Mouse (Mus musculus): ENCODE data around the gene Atp5d. TPM values are rescaled to one million over a fixed set of nuclear protein-coding genes. Genes with fewer than 3 reads are reported as not detected.
"Not testable (repeated sequence)": the region's sequence is repeated elsewhere in the genome, so short reads cannot be mapped to it uniquely, and the experiment has no call there.

Gene Atp5d
- polyA plus RNA-seq, 1 experiment from 2014 or later = 419 TPM

DNA sequence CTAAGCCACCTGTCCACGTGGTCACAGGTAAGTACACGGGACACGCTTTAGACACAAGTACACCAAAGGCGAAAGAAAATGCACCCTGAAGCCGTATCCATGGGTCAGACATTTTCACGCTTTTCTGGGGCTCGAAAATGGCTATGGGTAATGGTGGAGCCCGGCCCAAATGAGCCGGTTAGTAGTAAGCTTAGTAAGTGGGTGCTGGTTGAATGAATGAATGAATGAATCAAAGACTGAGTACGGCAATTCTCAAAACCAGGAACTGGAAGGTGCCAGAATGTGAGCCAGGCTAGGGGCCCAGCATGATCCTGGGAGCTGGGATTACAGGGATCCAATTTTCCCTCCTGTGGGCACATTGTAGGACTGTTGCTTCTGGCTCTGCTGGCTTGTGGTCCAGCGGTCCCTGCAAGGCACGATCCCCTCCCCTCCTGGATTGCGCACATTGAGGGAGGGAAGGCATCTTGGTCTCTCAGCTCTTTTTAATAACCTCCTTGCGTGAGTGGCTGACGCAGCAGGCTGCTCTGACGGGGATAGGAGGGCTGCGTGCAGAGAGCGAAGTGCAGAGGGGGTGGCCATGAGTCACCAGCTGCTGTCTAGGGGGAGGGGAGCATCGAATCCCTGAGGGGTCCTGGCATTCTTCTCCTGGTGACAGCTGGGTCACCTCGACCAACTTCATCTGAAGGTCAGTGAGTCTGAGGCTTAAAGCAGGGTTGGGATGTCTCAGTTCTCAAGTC is 27.1 kb downstream of the Atp5d start, which contains the start of gene Cirbp:
Gene Cirbp, plus strand, starts transcription at position 594 of the 737 bp plus-strand sequence.
- Histone ChIP-seq H3K9ac (peak within 1 kb of the TSS; percentile 92), H3K4me1 (peaks cover 81% of the 10 kb centered on the region), H3K4me2 (peak within 1 kb of the TSS; percentile 90), H3K36me3 (peaks cover 13% of the 10 kb centered on the region), H3K27ac (peak within 1 kb of the TSS; percentile 82), H3K27me3 (replicated peaks) (0 out of 2 replicates have a peak, but pooled peaks cover 10% of the 10 kb centered on the region), H3K9me3 (replicated peaks) (no peaks in the 10 kb centered on the region; the same call in 1 of the 2 replicates), H3K4me3 (peak within 1 kb of the TSS; percentile 76)
- 26% methylated on average over 20 of the region's 20 CpGs for WGBS (ENCODE audit: insufficient replicate concordance)
- ATAC-seq = no peak

DNA sequence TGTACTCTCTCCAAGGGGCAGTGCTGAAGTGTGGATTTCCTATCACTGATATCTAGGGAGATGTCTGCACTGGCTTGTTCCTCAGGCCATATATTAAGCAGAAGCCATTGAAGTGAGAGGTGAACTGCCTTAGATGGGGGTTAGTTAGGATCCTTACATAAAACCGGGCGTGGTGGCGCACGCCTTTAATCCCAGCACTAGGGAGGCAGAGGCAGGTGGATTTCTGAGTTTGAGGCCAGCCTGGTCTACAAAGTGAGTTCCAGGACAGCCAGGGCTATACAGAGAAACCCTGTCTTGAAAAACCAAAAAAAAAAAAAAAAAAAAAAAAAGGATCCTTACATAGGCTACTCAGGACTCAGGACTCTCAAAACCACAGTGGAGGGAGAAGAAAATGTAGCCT is 27.7 kb downstream of the Atp5d start:
- H3K4me3 ChIP-seq; H3K9me3 ChIP-seq (replicated peaks); ATAC-seq; H3K9ac ChIP-seq; H3K27me3 ChIP-seq (replicated peaks): not testable (repeated sequence)
- Histone ChIP-seq H3K4me2 (peak overlapping the region; percentile 90), H3K36me3 (peaks cover 19% of the 10 kb centered on the region), H3K27ac (peak overlapping the region; percentile 82; the same call in 1 of the 2 replicates), H3K4me1 (peaks cover 76% of the 10 kb centered on the region)
- 78% methylated on average over 4 of the region's 4 CpGs for WGBS (ENCODE audit: insufficient replicate concordance)

DNA sequence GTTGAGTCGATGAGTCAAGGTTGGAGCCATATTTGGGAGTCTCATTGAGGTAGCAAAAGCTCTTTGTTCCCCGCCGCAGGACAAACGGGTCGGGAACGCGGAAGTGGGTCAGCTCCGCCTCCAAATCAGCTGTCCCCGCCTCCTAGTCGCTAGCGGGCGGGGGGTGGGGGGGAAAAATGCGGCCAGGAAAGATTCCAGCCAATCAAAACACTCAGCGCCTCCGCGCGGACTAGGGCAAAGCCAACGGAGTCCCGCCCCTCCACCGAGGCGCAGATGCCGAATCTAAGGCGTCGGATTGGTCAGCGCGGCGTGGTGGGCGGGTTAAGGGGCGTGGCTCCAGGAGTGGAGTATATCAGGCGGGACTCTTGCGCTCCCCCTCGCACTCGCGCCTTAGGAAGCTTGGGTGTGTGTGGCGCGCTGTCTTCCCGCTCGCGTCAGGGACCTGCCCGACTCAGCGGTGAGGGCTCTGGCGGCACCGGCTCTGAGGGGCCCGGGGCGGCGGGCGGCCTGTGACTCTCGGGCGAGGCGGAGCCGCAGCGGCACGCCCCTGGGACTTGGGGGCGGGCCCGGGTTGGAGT is 29.1 kb downstream of the Atp5d start:
- peaks cover 31% of the 10 kb centered on the region for H3K36me3 ChIP-seq
- H3K4me1 ChIP-seq = peaks cover 73% of the 10 kb centered on the region
- peak overlapping the region; percentile 88 for H3K4me2 ChIP-seq
- peak overlapping the region; percentile 92 for H3K9ac ChIP-seq
- ATAC-seq = peak; percentile 83
- H3K4me3 ChIP-seq = peak overlapping the region; percentile 76
- H3K9me3 ChIP-seq (replicated peaks) = no peaks in the 10 kb centered on the region; the same call in 1 of the 2 replicates
- under 1% methylated on average over 55 of the region's 55 CpGs for WGBS (ENCODE audit: insufficient replicate concordance)
- 0 out of 2 replicates have a peak, but pooled peaks cover 10% of the 10 kb centered on the region for H3K27me3 ChIP-seq (replicated peaks)
- H3K27ac ChIP-seq = peak overlapping the region; percentile 98

DNA sequence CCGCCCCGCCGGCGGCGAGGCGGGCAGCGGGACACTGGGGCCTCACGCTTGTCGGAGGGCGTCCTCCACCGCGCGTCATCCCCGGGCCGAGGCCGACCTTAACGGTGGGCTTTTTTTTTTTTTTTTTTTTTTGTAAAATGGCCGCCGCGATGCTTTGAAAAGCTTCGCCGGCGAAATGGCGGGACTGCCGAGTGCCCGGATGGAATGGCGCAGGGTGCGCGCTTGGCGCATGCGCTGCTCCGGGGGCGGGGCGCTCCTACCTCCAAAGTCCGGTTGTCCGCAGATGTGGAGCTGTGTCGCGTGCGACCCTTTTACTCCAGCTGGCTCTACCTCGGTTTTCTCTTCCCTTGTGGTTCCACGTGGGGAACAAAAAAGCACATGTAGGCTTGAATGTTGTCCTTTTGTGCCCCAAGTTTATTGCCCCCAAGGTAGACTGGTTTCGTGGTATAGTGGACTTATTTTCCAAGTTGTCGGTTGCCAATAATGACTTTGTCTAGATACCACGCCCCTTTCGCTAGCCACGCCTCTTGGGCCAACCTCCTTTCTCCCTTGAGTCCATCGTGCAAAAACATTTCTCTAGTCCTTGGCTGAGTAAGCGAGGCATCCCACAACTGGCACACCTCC is 29.7 kb downstream of the Atp5d start:
- Histone ChIP-seq H3K9me3 (replicated peaks) (no peaks in the 10 kb centered on the region; the same call in 1 of the 2 replicates), H3K27me3 (replicated peaks) (0 out of 2 replicates have a peak, but pooled peaks cover 10% of the 10 kb centered on the region), H3K4me3 (peak overlapping the region; percentile 76), H3K4me1 (peaks cover 68% of the 10 kb centered on the region), H3K4me2 (peak overlapping the region; percentile 88), H3K27ac (peak overlapping the region; percentile 98), H3K36me3 (peaks cover 31% of the 10 kb centered on the region), H3K9ac (peak overlapping the region; percentile 92)
- under 1% methylated on average over 48 of the region's 48 CpGs for WGBS (ENCODE audit: insufficient replicate concordance)
- ATAC-seq = peak; percentile 53

DNA sequence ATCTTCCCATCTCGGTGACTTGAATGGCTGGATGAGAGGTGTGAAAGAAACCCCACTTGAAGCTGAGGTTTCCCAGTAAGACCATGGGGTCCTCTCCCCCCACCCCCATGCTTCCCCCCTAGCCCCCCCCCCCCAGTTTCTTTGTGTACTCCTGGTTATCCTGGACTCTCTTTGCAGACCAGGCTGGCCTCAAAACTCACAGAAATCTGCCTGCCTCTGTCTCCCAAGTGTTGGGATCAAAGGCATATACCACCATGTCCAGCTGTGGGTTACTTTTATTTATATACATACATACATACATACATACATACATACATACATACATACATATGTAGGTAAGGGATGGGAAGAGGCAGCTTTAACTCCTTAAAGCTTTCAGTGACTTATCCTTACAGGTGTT is 30.6 kb downstream of the Atp5d start:
- peak overlapping the region; percentile 76 for H3K4me3 ChIP-seq
- peak overlapping the region; percentile 98 for H3K27ac ChIP-seq
- peaks cover 70% of the 10 kb centered on the region for H3K4me1 ChIP-seq
- H3K27me3 ChIP-seq (replicated peaks) = 0 out of 2 replicates have a peak, but pooled peaks cover 5% of the 10 kb centered on the region
- peaks cover 31% of the 10 kb centered on the region for H3K36me3 ChIP-seq
- peak overlapping the region; percentile 88 for H3K4me2 ChIP-seq
- no peak for ATAC-seq
- WGBS (ENCODE audit: insufficient replicate concordance) = 60% methylated on average over 1 of the region's 1 CpGs
- peak overlapping the region; percentile 92 for H3K9ac ChIP-seq
- no peaks in the 10 kb centered on the region; the same call in 1 of the 2 replicates for H3K9me3 ChIP-seq (replicated peaks)

DNA sequence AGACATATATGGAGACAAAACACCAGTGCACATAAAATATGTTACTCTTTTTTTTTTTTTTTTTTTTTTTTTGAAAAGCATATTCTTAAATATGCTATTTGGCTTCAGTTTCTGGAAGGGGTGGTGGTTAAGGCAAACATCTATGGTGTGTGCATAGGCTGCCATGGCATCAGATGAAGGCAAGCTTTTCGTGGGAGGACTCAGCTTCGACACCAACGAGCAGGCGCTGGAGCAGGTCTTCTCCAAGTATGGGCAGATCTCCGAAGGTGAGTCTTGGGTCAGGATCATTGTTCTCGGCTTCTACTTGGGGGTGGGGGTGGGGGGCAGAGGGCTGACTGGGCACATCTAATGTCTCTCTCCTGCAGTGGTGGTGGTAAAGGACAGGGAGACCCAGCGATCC is 31.2 kb downstream of the Atp5d start:
- Histone ChIP-seq H3K9me3 (replicated peaks) (no peaks in the 10 kb centered on the region; the same call in 1 of the 2 replicates), H3K4me3 (no peak overlapping the region), H3K36me3 (peaks cover 31% of the 10 kb centered on the region), H3K9ac (no peak overlapping the region), H3K27me3 (replicated peaks) (no peaks in the 10 kb centered on the region), H3K4me1 (peaks cover 70% of the 10 kb centered on the region), H3K4me2 (peak overlapping the region; percentile 88; the same call in 1 of the 2 replicates), H3K27ac (no peak overlapping the region)
- 93% methylated on average over 7 of the region's 7 CpGs for WGBS (ENCODE audit: insufficient replicate concordance)
- no peak for ATAC-seq

DNA sequence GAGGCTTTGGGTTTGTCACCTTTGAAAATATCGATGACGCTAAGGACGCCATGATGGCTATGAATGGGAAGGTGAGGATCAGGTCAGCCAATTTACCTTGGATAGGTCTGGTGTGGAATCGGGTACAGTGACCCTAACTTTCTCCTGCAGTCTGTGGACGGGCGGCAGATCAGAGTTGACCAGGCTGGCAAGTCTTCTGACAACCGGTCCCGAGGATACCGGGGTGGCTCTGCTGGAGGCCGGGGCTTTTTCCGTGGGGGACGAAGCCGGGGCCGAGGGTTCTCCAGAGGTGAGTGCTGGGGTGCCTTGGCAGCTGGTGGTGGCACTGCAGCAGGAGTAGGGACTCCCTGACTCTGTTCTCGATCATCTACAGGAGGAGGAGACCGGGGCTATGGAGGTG is 31.6 kb downstream of the Atp5d start:
- H3K4me2 ChIP-seq = no peak overlapping the region
- no peak overlapping the region for H3K9ac ChIP-seq
- peaks cover 31% of the 10 kb centered on the region for H3K36me3 ChIP-seq
- 89% methylated on average over 16 of the region's 16 CpGs for WGBS (ENCODE audit: insufficient replicate concordance)
- H3K9me3 ChIP-seq (replicated peaks) = no peaks in the 10 kb centered on the region; the same call in 1 of the 2 replicates
- no peak overlapping the region for H3K4me3 ChIP-seq
- H3K27ac ChIP-seq = no peak overlapping the region
- no peak for ATAC-seq
- H3K27me3 ChIP-seq (replicated peaks) = no peaks in the 10 kb centered on the region
- H3K4me1 ChIP-seq = peaks cover 70% of the 10 kb centered on the region

DNA sequence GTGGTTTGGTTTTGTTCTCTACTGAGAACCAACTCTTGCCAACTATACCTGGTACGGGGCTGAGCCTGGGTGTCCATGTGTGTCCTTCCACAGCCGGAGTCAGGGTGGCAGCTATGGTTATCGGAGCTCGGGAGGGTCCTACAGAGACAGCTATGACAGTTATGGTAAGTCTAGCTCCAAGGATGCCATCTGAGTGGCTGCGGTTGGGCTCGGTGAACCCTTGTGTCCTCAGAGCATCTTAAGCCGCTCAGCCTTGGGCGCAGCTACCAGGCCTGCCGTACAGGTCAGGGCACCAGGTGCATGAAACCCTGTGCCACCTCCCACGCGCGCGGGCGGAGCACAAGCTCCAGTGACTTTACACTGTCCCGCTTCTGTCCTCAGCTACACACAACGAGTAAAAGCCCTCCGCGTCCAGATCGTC is 32.2 kb downstream of the Atp5d start:
- H3K9ac ChIP-seq = no peak overlapping the region
- no peak overlapping the region for H3K4me2 ChIP-seq
- ATAC-seq = no peak
- H3K4me1 ChIP-seq = peaks cover 70% of the 10 kb centered on the region
- no peak overlapping the region for H3K4me3 ChIP-seq
- no peak overlapping the region for H3K27ac ChIP-seq
- no peaks in the 10 kb centered on the region for H3K27me3 ChIP-seq (replicated peaks)
- no peaks in the 10 kb centered on the region; the same call in 1 of the 2 replicates for H3K9me3 ChIP-seq (replicated peaks)
- H3K36me3 ChIP-seq = peaks cover 31% of the 10 kb centered on the region
- 94% methylated on average over 19 of the region's 19 CpGs for WGBS (ENCODE audit: insufficient replicate concordance)

DNA sequence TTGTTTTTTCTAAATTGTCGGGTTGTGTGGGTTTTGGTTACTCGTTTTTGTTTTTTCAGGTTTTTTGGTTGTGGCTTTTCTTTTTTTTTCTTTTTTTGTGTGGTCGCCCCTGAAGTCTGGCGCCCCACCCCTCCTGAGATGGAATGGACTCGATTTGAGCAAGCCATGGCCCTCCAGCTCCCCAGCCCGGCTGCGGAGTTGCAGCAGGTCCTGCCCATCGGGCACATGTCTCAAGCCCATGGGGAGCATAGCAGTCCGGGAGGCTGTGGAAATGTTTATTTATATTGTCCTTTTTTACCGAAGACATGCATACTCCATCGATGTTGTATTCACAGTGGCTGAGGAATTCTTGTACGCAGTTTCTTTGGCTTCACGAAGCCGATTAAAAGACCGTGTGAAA is 32.8 kb downstream of the Atp5d start:
- 89% methylated on average over 15 of the region's 15 CpGs for WGBS (ENCODE audit: insufficient replicate concordance)

DNA sequence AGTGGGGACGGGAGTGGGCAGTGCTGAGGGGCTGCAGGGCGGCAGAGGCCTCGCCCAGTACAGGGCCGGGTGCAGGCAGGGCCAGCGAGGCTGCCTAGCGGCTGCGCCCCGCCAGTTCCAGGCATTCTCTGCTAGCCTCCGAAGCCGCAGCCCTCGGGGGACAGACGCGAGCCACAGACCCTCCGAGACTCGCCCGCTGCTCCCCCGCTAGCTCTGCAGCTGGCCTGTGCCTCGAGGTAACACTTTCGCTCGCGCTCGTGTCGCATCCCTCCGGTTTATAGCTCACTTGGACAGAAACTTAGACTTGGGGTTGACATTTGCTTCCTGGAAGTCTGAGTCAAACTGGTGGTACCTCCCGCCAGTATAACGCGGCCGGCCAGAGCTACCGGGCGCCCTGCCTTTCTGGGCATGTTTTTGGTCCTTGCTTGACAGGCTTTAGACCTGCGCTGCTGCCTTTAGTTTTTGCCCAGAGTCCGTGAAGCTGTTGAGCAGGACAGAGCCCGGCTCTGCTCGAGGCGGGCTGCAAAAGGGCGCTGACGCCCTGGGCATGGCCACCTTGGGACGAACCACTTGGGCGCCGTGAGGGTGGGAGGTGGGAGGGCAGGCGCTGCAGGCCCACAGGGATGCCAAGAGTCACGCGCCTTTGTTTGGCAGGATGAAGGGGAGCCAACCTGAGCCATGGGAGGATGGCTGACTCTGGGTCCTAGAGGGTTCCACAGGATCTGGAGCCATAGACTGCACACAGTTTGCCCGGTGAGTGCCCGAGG is 33.5 kb downstream of the Atp5d start:
- Histone ChIP-seq H3K9ac (peak overlapping the region; percentile 76), H3K27ac (peak overlapping the region; percentile 86), H3K36me3 (peaks cover 31% of the 10 kb centered on the region), H3K4me1 (peaks cover 60% of the 10 kb centered on the region), H3K4me3 (peak overlapping the region; percentile 77), H3K27me3 (replicated peaks) (peaks cover 3% of the 10 kb centered on the region; the same call in 1 of the 2 replicates), H3K9me3 (replicated peaks) (no peaks in the 10 kb centered on the region; the same call in 1 of the 2 replicates), H3K4me2 (peak overlapping the region; percentile 85)
- ATAC-seq = no peak
- WGBS (ENCODE audit: insufficient replicate concordance) = 88% methylated on average over 45 of the region's 45 CpGs

More for the DNA sequence above, 32.8 kb downstream of the Atp5d start:
- H3K4me3 ChIP-seq = no peak overlapping the region
- peaks cover 31% of the 10 kb centered on the region for H3K36me3 ChIP-seq
- no peak overlapping the region for H3K4me2 ChIP-seq
- no peak overlapping the region for H3K27ac ChIP-seq
- H3K9me3 ChIP-seq (replicated peaks) = no peaks in the 10 kb centered on the region; the same call in 1 of the 2 replicates
- peaks cover 67% of the 10 kb centered on the region for H3K4me1 ChIP-seq
- H3K27me3 ChIP-seq (replicated peaks) = no peaks in the 10 kb centered on the region
- no peak overlapping the region for H3K9ac ChIP-seq
- ATAC-seq = no peak

All from liver, embryonic 12.5 days (tissue).